15 mouse cellular contexts compared by ENCODE assay signal in the genomic region with DNA sequence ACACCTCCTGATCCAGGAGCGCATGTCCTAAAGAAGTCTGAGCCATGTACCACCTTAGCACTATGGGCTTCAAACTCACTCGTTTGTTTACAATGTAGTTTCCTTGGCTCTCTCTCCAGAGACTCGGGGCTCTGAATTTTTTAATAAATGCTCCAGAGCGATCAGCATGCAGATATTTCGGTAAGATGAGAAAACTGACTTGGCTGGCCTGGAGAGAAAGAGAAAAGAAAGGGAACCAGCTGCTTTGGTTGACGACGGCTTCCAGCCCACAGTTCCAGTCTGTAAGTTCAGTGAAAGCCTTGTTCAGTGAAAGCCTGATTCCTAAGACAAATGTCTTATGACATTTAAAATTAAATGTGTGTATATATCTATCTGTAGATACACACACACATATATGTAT.
"Had no signal": no experiment of that assay in that cellular context is flagged by ENCODE, and none has a peak within 500 bp of the region (broad histone marks: within the 10 kb centered on the region; RNA-seq: fewer than 3 reads in every experiment).

No protein-coding gene starts in this region.

- H3K9me3 ChIP-seq: kidney, embryonic 15.5 days; limb, embryonic 10.5 days; liver, embryonic 12.5 days; liver, embryonic 15.5 days had no signal

- H3K27ac ChIP-seq: kidney, embryonic 15.5 days; limb, embryonic 10.5 days; limb, embryonic 13.5 days; liver, embryonic 12.5 days; liver, embryonic 15.5 days had no signal

- H3K27me3 ChIP-seq: kidney, embryonic 15.5 days; limb, embryonic 13.5 days; liver, embryonic 12.5 days; liver, embryonic 15.5 days had no signal

- DNase-seq: kidney, adult 8-10 months; kidney, postnatal 14 days; kidney, postnatal 4 days; liver; midbrain, embryonic 14.5 days; thymus, adult 2 months; thymus, postnatal 14 days; thymus, postnatal 4 days had no signal

- ATAC-seq: intestine, postnatal 0 days; liver, embryonic 12.5 days had no signal

- H3K36me3 ChIP-seq: kidney, embryonic 15.5 days; limb, embryonic 10.5 days; limb, embryonic 13.5 days; liver, embryonic 12.5 days; liver, embryonic 15.5 days had no signal

- H3K9ac ChIP-seq: kidney, embryonic 15.5 days; limb, embryonic 13.5 days; liver, embryonic 12.5 days; liver, embryonic 15.5 days had no signal

- H3K4me2 ChIP-seq: kidney, embryonic 15.5 days; limb, embryonic 13.5 days; liver, embryonic 12.5 days; liver, embryonic 15.5 days; midbrain, embryonic 11.5 days had no signal

- H3K4me3 ChIP-seq: kidney, embryonic 15.5 days; limb, embryonic 10.5 days; limb, embryonic 13.5 days; liver, embryonic 12.5 days; liver, embryonic 15.5 days had no signal

- H3K4me1 ChIP-seq: kidney, embryonic 15.5 days; limb, embryonic 10.5 days; liver, embryonic 12.5 days; liver, embryonic 15.5 days had no signal
